Mouse (Mus musculus) WW6 (cell line): Measurements from ENCODE around the gene Il11ra1.
"Not testable (repeated sequence)": the region's sequence is repeated elsewhere in the genome, so short reads cannot be mapped to it uniquely, and the experiment has no call there.

Source experiments
- DNase-seq: peaks from one replicate; pipeline ENCODE4 v3.0.0-alpha.2; 2013; ENCODE audit warnings: low read depth, low spot score

The Il11ra1 gene

DNA sequence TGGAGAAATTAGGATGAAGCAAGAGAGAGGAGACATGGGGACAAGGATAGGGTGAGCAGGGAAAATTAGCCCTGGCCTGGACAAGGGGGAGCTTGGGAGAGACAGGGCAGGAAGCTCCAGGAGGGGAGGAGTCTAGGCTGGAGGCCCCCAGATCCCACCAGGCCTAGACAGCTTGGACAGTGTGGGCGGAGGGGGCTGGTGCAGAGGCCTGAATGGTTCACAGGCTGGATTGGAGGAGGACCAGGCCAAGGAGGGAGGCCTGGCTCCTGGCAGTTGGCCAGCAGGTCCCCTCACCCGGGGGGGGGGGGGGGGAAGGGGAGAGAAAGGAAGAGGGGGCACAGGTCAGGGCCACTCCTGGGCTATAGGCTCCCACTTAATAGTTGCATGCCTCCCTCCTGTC lies 20.5 kb upstream of the Il11ra1 start:
- DNase-seq = no peak

DNA sequence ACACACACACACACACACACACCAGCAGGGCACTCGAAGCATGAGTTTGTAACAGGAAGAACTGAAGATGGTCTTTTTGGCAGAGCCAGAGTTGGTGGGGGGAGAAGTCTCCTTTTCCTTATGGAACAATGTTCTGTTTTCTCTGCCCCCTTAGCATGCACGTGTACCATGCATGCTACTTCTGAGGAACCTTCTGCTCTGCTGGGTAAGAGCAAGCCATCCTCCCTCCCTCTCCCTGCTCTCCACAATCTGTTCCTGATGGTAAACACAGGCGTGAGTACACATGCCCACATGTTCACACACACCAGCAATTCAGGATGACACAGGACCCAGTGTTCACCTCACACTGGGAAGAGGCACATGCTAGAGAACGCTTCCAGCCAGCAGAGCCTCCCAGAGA lies 18.6 kb upstream of the Il11ra1 start:
- DNase-seq = no peak

GRCm38 (mm10) chr4:41681947-41682346 lies 17.8 kb upstream of the Il11ra1 start:
- no peak for DNase-seq

DNA sequence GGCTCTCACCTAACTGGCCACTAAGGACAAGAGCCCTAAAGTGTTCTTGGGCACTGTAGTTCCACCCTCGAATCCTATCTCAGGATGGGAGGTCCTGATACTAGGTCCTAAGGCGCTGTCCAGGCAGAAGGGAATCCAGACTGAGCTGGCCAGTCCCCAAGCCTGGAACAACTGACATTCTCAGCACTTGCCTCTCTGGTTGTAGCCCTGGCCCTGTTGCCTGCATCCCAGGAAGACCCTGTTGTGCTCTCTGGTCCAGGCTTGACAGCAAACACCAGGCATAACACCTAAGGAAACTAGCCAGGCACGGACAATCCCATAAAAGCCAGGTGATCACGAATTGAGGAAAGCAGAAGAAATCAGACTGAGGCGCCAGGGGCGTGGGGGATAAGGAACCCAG lies 17.0 kb upstream of the Il11ra1 start:
- no peak for DNase-seq

DNA sequence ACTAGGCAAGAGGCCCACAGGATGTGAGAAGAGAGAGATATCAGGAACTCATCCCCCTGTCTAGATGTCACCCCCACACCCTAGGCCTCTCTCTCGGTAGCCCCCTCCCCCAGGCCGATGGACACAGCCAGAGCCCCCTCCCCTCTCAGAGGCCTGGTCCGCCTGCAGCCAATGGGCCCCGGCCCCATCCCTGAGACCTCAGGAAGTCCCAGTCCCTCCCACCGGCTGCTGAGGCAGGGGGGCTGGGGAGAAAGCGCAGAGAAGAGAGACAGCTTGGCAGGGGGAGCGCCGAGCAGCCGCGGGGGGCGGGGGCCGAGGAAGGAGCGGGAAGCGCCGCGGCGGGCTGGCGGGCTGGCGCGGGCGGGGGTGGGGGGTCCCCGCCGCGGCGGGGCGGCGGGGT lies 16.5 kb upstream of the Il11ra1 start:
- not testable (repeated sequence) for DNase-seq

- DNase-seq = not testable (repeated sequence)
These were observed 15.5 kb upstream of the Il11ra1 start for GRCm38 (mm10) chr4:41684131-41684930.

GRCm38 (mm10) chr4:41684931-41685453 lies 14.8 kb upstream of the Il11ra1 start:
- DNase-seq = not testable (repeated sequence)

GRCm38 (mm10) chr4:41685882-41686492 lies 13.8 kb upstream of the Il11ra1 start:
- not testable (repeated sequence) for DNase-seq

DNA sequence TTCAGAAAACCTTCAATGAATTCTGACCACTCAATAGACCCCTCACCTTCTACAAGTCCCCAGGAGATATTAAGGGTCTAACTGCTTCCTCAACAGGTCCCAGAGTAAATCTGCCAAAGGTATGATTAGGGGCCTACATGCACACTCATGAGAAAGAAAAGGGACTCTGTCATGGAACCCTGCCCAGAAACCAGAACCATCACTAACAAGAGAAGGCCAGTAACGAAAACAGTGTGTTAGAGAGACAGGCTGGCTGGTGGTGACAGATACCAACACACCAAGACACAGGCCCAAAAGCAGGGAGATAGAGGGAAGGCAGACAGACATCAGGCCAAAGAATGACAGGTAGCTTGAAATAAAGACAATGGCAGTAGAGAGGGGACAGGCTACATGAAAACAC lies 11.2 kb upstream of the Il11ra1 start:
- DNase-seq = not testable (repeated sequence)

DNA sequence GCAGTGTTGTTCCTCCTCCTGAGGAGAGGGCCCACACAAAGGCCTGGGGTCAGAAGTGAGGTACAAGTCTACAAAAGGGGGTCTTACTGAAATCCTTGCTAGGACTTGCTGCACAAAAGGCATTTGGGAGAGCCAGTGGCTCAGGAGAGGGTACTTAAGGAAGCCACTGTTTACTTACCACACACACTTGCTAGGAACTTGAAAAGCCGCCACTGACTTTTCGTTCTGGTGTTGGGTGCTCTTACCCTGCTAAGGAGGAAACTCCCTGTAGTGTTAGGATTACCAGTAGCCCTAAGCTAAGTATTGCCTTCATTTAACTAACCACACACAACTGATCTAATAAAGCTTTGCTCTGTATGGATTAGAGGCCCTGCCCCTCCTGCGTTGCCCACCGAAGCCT lies 9.8 kb upstream of the Il11ra1 start:
- not testable (repeated sequence) for DNase-seq

GRCm38 (mm10) chr4:41693511-41693910 lies 6.3 kb upstream of the Il11ra1 start:
- not testable (repeated sequence) for DNase-seq

GRCm38 (mm10) chr4:41695800-41696199 lies 4.0 kb upstream of the Il11ra1 start:
- DNase-seq = not testable (repeated sequence)

DNA sequence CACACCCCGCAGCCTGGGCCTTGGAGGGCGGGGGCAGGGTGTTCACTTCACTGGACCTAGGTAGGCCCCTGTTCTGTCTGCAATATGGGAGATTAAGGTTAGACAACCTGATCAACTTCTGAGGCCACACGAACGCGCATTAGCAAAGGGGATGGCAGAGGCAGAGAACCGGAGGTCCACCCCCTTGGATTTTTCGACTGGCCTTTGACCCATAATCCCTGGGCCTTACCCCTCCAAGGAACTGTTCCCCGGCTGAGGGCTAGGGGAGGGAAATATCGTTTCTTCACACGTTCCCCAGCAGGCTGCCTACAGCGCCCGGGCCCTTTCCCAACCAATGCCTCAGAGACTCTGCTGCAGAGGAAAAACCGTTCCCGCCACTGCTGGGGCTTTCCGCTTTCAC lies 3.3 kb upstream of the Il11ra1 start:
- not testable (repeated sequence) for DNase-seq

DNA sequence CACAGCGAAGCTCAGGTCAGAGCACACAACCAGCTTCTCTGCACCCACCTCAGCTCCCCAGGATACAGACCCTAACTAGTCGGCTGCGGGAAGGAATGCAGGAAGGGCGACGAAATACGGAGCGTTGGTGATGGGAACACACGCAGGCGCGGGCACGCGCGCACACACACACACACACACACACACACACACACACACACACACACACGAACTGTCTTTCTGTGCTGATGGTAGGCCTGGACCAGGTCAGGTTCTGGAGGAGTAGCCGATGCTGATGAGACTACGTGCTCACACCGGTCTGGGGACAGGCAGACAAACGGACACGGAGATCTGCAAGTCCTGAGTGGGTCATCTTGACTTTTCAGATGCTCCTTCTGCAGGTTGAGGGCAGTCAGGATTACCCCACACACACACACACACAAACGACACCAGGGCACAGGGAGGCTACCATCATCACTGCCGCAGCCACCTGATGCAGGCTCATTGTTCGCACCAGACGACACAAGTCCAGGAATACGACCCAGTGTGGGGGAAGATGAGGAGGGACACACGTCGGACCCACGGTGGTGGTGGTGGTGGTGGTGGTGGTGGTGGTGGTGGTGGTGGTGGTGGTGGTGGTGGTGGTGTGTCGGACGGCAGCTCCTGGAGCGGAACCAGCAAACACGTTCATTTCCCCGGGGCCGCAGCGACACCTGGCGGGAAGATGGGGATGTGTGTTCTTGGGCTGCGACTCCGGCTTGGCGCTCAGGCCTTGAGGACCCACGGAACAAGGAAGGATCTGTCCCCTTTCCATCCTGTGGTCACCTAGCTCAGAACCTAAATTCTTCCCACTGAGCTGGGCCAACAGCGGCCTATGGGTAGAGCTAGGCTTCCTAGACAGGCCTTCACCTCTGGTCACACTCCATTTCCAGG lies 2.6 kb upstream of the Il11ra1 start, which contains the start of gene Cntfr:
Cntfr (minus strand) TSS at position 160 of the 912 bp plus-strand sequence.
- DNase-seq = not testable (repeated sequence)

GRCm38 (mm10) chr4:41698421-41699016 lies 1.3 kb upstream of the Il11ra1 start:
- DNase-seq = not testable (repeated sequence)

DNA sequence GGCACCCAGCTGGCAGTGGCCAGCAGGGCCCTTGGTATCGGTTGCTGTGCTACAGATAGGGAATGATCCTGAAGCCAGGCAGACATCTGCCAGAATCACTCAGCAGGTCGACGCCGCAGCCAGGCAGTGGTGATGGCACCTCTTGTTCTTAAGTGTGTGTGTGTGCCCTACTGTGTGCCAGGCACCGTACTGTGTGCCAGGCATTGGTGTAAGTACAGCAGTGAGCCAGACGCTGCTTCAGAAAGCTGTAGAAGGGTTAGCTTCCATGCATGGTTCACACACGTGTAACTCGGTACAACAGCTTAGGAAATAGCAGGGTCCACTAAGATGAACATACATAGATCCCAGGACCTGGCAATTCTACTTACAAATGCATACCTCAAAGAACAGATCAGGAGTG lies 435 bp downstream of the Il11ra1 start:
- not testable (repeated sequence) for DNase-seq

DNA sequence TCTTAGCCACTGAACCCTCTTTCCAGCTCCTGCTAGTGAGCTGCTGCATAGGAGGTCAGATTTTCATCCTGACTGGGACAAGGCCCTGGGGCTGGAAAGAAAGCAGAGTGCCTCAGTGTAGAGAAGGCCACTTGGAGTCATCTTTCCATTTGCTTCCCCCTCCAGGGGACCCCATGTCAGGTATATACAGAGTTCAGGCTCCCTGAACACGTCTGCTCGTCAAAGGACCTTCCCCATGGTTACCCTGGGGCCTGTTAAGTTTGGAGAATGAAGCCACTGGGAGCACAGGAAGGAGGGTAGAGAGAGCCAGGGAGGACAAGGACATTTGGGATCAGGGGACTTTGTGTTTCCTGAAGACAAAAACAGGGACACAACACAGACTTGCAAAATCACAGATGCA lies 2.4 kb downstream of the Il11ra1 start:
- not testable (repeated sequence) for DNase-seq

GRCm38 (mm10) chr4:41704651-41705050 lies 4.9 kb downstream of the Il11ra1 start:
- DNase-seq = no peak

DNA sequence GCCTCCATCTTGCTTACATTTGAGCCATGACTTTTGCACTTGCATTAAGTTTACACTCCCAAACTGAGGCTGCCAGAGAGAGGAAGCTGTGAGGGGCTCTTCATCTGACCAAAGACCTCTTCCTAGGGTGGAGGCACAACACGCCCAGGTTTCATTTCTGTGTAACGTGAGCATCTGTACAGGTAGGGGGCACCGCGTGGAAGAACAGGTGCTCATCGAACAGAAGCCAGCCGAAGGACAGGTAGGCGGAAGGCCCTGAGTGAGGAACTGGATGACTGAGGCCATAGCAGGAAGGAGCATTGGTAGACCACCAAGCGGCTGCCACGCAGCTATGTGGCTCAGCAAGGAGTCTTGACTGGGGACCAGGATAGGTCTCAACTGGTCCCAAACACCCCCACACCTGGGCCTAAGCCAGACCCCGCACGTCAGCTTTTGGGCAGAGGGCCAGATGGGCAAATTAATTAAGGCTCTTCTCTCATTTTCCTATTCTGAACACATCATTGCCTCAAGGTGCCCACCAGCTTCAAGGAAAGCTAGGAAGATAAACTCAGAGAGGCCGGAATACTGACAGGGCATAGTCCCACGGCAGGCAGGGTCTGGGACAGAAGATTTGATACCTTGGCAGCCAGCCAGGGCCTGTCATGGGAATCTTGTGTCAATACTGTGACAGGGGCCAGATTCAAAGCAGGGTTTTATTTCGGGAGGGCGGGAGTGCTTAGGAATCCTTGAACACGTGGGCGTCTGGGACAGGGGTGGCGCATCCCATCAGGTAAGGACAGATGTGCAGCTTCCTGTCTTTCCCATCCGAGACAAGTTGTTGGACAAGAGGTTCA lies 6.3 kb downstream of the Il11ra1 start:
- DNase-seq = no peak

DNA sequence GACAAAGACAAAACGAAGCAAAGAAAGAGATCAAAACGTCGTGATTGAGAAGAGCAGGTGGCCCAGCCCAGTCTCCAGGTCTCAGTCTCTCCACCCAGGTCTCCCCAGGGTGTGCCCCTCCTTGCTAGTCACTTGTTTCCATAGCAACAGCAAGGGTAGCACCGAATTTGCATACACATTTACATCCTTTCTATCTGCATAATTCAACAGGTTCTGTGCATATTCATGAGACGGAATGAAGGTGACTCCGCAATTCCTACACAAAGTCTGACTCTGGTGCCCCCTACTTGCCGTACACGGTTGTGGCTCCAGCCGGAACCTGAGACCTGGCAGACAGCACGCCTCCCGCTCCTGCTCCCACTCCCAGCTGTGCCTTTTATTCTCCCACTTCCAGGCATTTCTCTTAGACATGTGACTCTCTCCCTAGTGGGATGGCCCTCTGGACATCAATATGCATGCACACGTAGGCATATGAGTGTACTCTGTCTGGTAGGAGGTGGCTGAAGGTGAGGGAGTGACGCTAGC lies 7.3 kb downstream of the Il11ra1 start:
- peak; percentile 75 for DNase-seq
